Mouse (Mus musculus): ENCODE data around the gene Icam2. TPM values are rescaled to one million over a fixed set of nuclear protein-coding genes. Genes with fewer than 3 reads are reported as not detected.

Gene Icam2
- polyA plus RNA-seq, 2 experiments, result 32.8 to 46.4 TPM

DNA sequence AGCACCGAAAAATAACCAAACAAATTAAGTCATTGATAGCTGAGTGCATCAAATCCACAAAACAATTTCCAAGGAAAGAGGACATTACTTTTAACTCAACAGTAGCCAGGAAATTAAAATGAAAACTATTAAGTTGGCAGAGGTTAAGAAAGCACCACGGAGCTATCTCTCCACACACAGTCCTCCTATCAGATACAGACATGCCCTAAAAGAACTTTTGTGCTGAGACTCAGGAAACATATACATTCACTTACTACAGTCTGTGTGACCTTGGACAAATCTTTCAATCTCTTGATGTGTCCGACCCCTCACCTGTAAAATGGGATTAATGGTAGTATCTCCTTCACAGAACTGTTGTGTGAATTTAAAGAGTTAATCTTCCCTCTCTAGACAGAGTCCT, 1.5 kb downstream of the Icam2 start:
- Histone ChIP-seq H3K27ac (replicated peaks; ENCODE audit: low read depth, low read length) (no peak overlapping the region), H3K4me1 (ENCODE audit: control insufficient read depth, insufficient read depth, low read length) (peaks cover 8% of the 10 kb centered on the region; the same call in 1 of the 2 replicates), H3K9ac (ENCODE audit: low read depth, low read length, severe bottlenecking) (no peak overlapping the region), H3K4me3 (replicated peaks; ENCODE audit: low read length) (no peak overlapping the region), H3K27me3 (ENCODE audit: control insufficient read depth, insufficient read depth, low read length) (no peaks in the 10 kb centered on the region), H3K36me3 (ENCODE audit: control insufficient read depth, insufficient read depth, low read length) (no peaks in the 10 kb centered on the region), H3K9me3 (ENCODE audit: control insufficient read depth, low read length) (no peaks in the 10 kb centered on the region), H3K4me2 (replicated peaks; ENCODE audit: low read depth, low read length, severe bottlenecking) (no peak overlapping the region)
- no peak for DNase-seq (ENCODE audit: low spot score)
- no peak for TF ChIP-seq POLR2A (IDR thresholded peaks at IDR 0.05; ENCODE audit: borderline replicate concordance, extremely low read depth, insufficient read depth, insufficient read length)
- no peak for ATAC-seq (ENCODE audit: low FRiP score, low read depth)
- WGBS, result 88% methylated on average over 3 of the region's 3 CpGs

DNA sequence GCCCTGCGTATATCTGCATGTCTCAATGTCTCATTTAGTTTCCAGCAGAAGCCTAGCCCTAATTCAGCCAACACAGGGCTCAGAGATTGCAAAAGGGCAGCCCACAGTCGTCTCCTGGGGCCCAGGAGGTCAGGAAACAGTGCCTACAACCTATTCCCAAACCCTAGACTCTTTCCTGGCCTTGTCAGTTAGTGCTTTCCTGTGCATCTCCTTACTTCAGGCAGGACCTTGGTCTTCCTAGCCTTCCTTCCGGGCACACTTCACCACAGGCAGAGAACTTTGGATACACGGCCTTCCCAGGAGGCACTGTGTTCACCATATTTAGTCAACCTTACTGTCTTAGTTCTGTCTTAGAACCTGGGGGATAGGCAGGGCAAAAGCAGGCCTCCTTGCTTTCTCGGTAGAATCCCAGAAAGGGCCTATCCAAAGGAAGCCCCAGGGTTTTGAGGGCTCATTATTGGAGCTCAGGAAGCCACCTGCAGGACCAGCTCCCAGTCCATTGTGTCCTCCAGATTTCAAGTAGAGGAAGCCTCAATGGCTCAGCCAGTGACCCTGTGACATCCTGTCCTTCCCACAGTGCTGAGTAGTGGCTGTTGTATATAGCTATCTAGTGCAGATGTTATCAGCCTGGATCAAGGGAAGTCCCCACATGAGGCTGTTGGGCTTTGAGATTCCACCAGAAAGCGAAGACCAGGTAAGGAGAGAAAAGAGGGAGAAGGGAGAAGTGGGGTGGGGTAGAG, 4.7 kb downstream of the Icam2 start:
- Histone ChIP-seq H3K9me3 (ENCODE audit: control insufficient read depth, low read length) (no peaks in the 10 kb centered on the region), H3K4me1 (ENCODE audit: control insufficient read depth, insufficient read depth, low read length) (no peaks in the 10 kb centered on the region), H3K4me3 (replicated peaks; ENCODE audit: low read length) (no peak overlapping the region), H3K27me3 (ENCODE audit: control insufficient read depth, insufficient read depth, low read length) (no peaks in the 10 kb centered on the region), H3K9ac (ENCODE audit: low read depth, low read length, severe bottlenecking) (no peak overlapping the region), H3K4me2 (replicated peaks; ENCODE audit: low read depth, low read length, severe bottlenecking) (no peak overlapping the region), H3K36me3 (ENCODE audit: control insufficient read depth, insufficient read depth, low read length) (no peaks in the 10 kb centered on the region), H3K27ac (replicated peaks; ENCODE audit: low read depth, low read length) (0 out of 2 replicates have a peak overlapping the region, but pooled peaks have one; percentile 13)
- no peak for ATAC-seq (ENCODE audit: low FRiP score, low read depth)
- TF ChIP-seq POLR2A (IDR thresholded peaks at IDR 0.05; ENCODE audit: borderline replicate concordance, extremely low read depth, insufficient read depth, insufficient read length), result no peak
- DNase-seq (ENCODE audit: low spot score), result no peak
- WGBS, result 84% methylated on average over 6 of the region's 6 CpGs

- H3K36me3 ChIP-seq (ENCODE audit: control insufficient read depth, insufficient read depth, low read length), result no peaks in the 10 kb centered on the region
- no peaks in the 10 kb centered on the region for H3K27me3 ChIP-seq (ENCODE audit: control insufficient read depth, insufficient read depth, low read length)
- no peak overlapping the region for H3K4me3 ChIP-seq (replicated peaks; ENCODE audit: low read length)
- no peaks in the 10 kb centered on the region for H3K9me3 ChIP-seq (ENCODE audit: control insufficient read depth, low read length)
- no peak overlapping the region for H3K9ac ChIP-seq (ENCODE audit: low read depth, low read length, severe bottlenecking)
- no peak for DNase-seq (ENCODE audit: low spot score)
- no peaks in the 10 kb centered on the region for H3K4me1 ChIP-seq (ENCODE audit: control insufficient read depth, insufficient read depth, low read length)
- whole genome bisulfite sequencing, result 54% methylated on average over 5 of the region's 5 CpGs
- H3K4me2 ChIP-seq (replicated peaks; ENCODE audit: low read depth, low read length, severe bottlenecking), result no peak overlapping the region
- no peak for TF ChIP-seq POLR2A (IDR thresholded peaks at IDR 0.05; ENCODE audit: borderline replicate concordance, extremely low read depth, insufficient read depth, insufficient read length)
- ATAC-seq (ENCODE audit: low FRiP score, low read depth), result no peak
- 0 out of 2 replicates have a peak overlapping the region, but pooled peaks have one; percentile 13 for H3K27ac ChIP-seq (replicated peaks; ENCODE audit: low read depth, low read length)
Measured at GRCm38 (mm10) chr11:106382424-106382823, 5.5 kb downstream of the Icam2 start.

DNA sequence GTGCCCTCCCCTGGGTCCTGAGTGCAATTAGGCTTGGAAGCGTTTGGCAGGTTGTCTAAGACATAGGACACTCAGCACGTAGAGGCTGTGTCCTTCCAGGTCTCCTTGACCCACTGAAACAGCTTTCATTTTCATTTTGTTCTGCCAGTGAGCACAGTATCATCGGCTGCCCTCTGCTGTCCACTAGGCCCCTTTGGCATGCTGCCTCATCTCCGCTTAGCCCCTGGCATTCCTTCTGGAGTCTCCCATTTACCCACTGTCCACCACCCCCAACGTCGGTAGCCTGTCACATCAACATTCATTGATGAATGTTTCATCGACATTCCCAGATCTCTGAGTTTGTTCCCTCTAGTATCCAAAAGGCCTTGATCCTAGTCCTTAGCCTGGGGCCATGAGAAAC, 6.0 kb downstream of the Icam2 start:
- no peak for TF ChIP-seq POLR2A (IDR thresholded peaks at IDR 0.05; ENCODE audit: borderline replicate concordance, extremely low read depth, insufficient read depth, insufficient read length)
- H3K4me3 ChIP-seq (replicated peaks; ENCODE audit: low read length), result 0 out of 2 replicates have a peak overlapping the region, but pooled peaks have one; percentile 1
- no peaks in the 10 kb centered on the region for H3K9me3 ChIP-seq (ENCODE audit: control insufficient read depth, low read length)
- DNase-seq (ENCODE audit: low spot score), result no peak
- no peaks in the 10 kb centered on the region for H3K36me3 ChIP-seq (ENCODE audit: control insufficient read depth, insufficient read depth, low read length)
- ATAC-seq (ENCODE audit: low FRiP score, low read depth), result no peak
- H3K4me1 ChIP-seq (ENCODE audit: control insufficient read depth, insufficient read depth, low read length), result no peaks in the 10 kb centered on the region
- H3K27ac ChIP-seq (replicated peaks; ENCODE audit: low read depth, low read length), result no peak overlapping the region
- no peak overlapping the region for H3K9ac ChIP-seq (ENCODE audit: low read depth, low read length, severe bottlenecking)
- 86% methylated on average over 7 of the region's 7 CpGs for WGBS
- no peak overlapping the region for H3K4me2 ChIP-seq (replicated peaks; ENCODE audit: low read depth, low read length, severe bottlenecking)
- H3K27me3 ChIP-seq (ENCODE audit: control insufficient read depth, insufficient read depth, low read length), result no peaks in the 10 kb centered on the region

- Histone ChIP-seq H3K36me3 (ENCODE audit: control insufficient read depth, insufficient read depth, low read length) (no peaks in the 10 kb centered on the region), H3K4me3 (replicated peaks; ENCODE audit: low read length) (no peak overlapping the region), H3K27me3 (ENCODE audit: control insufficient read depth, insufficient read depth, low read length) (no peaks in the 10 kb centered on the region), H3K27ac (replicated peaks; ENCODE audit: low read depth, low read length) (no peak overlapping the region), H3K9ac (ENCODE audit: low read depth, low read length, severe bottlenecking) (0 out of 2 replicates have a peak overlapping the region, but pooled peaks have one; percentile 25), H3K4me2 (replicated peaks; ENCODE audit: low read depth, low read length, severe bottlenecking) (no peak overlapping the region), H3K4me1 (ENCODE audit: control insufficient read depth, insufficient read depth, low read length) (no peaks in the 10 kb centered on the region), H3K9me3 (ENCODE audit: control insufficient read depth, low read length) (no peaks in the 10 kb centered on the region)
- DNase-seq (ENCODE audit: low spot score) (no peak), ATAC-seq (ENCODE audit: low FRiP score, low read depth) (no peak)
- no peak for TF ChIP-seq POLR2A (IDR thresholded peaks at IDR 0.05; ENCODE audit: borderline replicate concordance, extremely low read depth, insufficient read depth, insufficient read length)
- WGBS, result 81% methylated on average over 11 of the region's 11 CpGs
Measured at GRCm38 (mm10) chr11:106381011-106381410, 6.9 kb downstream of the Icam2 start.
